Mouse (Mus musculus) brain, adult 2 months (tissue): ENCODE data around the gene Akap8.

Experiments used
- DNase-seq: peaks from one replicate; pipeline ENCODE4 v3.0.0; 2011; ENCODE audit warnings: low read depth, low spot score

Gene Akap8

GRCm38 (mm10) chr17:32320597-32321389 is at the start of gene Akap8:
Gene Akap8, minus strand, starts transcription at chr17:32321238.
- peak; percentile 100 for DNase-seq

DNA sequence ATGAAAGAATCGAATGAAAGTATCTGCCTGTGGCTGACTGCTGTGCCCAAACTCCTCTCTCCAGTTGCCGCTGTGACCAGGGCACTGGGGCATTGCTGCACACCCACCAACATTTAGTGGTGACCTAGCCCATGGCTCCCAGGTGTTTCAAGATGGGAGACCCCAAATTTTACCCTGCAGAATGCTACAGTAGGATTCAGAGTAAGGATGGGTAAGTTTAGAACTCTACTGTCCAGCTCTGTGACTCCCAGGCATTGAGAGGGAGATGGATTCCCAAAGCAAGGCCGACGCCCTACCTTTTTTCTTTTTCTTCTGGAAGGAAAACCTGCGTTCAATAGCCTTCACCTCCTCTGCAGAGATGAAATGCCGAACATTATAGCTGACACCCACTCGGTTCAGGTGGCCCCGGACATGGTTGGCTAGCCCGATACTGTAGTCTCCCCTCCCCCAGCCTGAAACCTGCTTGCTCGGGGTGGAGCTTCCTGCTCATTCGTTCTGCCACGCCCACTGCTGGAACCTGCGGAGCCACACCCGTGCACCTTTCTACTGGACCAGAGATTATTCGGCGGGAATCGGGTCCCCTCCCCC is 48.0 kb upstream of the Akap8 start:
- DNase-seq = no peak

GRCm38 (mm10) chr17:32367706-32368105 is 46.7 kb upstream of the Akap8 start:
- no peak for DNase-seq

GRCm38 (mm10) chr17:32365296-32365695 is 44.3 kb upstream of the Akap8 start:
- no peak for DNase-seq

DNA sequence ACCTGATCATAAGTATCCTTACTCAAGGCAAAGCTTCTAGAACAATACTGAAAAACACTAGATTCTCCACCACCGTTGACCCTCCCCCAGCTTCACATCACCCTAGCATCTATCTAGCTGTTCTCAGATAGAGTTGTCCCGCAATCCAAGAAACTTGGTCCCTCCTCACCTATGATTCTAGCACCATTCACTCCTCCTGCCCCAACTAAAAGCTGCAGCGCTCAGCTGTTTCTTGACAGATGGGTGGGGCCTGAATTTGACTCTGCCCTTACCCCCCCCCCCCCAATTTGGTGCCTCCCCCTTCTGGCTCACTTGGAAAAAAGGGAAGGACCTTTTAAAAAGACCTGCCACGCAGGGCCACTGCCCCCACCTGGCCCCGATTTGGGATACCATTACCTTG is 43.8 kb upstream of the Akap8 start:
- no peak for DNase-seq

DNA sequence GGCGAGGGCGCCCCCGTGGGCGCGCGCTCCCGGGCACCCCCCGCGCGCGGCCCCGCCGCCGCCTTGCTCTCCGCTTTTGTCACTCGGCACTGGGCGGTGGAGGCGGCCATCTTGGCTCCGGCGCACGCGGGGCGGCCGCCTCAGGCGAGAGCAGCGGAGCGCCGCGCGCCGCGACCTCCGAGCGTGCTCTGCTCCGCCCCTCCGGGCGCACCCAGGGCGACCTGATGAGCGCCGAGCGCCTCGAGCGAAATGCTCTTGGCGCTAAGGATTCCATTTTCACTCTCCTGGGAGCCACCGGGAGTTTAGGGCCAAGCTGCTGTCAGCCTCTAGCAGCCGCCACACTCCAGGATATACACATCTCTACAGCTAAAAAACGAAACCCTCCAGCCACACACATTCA is 43.3 kb upstream of the Akap8 start:
- peak; percentile 96 for DNase-seq

GRCm38 (mm10) chr17:32363821-32364301 is 42.8 kb upstream of the Akap8 start:
- DNase-seq = no peak

DNA sequence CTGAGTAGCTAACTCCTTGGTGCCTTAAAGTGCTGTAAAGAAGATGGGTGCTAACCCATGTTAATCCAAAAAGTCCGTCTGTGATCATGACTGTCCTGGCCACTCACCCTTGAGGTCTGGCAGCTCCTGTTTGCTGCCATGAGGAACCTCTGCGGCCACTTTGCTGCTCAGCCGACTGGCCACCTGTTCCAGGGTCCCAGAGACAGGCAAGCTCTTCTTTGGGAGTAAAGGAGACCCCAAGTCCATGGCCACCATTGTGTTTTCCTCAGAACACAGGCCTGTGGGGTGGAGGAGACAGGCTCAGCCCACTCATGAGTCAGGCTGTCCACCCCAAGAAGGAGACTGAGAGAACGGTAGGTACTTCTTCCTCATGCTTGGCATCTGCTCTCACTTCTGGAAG is 41.6 kb upstream of the Akap8 start:
- no peak for DNase-seq

GRCm38 (mm10) chr17:32359928-32360327 is 38.9 kb upstream of the Akap8 start:
- no peak for DNase-seq

DNA sequence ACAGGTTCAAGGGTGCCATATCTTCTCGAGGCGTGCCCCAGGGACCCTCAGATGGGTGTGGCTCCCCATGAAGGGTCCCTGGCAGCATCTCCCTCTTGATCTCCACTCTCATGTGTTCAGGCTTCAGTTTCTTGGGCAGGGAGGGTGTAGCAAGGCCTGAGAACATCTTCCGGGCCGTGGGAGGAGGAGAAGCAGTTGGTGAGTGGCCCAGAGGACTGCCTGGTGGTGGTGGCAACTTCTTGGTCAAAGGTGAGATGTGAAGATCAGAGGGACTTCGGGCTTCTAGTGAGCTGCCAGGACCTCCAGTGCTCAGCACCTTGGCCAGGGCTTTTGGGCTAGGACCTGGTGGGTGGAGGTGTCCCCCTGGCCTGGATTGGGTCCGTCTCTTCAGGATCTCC is 37.9 kb upstream of the Akap8 start:
- DNase-seq = no peak

DNA sequence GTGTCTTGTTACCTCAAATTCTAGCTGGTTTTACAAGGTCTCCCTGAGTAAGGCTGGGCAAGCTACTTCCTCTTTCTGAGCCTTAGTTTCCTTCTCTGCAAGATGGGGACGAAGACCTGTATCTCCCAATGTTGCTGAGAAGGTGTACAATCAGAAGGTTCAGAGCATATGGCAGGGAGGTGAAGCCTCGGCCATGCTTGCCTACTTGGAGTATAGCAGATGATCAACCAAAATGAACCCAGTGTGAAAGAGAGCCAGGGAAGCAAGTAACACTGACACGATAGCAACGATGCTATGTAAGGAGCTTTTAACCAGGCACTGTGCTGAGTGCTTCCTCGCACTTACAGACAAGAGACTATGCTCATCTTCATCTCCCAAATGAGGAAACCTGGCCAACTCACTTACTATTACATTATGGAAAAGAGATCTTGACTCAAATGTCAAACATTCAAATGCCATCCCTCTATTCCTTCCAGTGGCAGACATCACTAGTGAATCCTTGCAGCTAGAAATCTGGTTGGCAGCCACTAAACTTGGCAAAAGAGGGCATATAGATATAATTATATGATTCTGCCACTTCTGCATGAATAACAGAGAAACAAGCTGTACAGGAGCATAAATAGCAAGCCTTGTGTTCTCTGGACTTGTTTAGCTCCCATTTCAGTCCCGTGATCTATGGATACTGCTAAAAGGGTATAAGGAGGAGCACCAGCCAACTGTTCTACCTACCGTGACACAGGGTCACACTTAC is 37.3 kb upstream of the Akap8 start:
- DNase-seq = peak; percentile 56

DNA sequence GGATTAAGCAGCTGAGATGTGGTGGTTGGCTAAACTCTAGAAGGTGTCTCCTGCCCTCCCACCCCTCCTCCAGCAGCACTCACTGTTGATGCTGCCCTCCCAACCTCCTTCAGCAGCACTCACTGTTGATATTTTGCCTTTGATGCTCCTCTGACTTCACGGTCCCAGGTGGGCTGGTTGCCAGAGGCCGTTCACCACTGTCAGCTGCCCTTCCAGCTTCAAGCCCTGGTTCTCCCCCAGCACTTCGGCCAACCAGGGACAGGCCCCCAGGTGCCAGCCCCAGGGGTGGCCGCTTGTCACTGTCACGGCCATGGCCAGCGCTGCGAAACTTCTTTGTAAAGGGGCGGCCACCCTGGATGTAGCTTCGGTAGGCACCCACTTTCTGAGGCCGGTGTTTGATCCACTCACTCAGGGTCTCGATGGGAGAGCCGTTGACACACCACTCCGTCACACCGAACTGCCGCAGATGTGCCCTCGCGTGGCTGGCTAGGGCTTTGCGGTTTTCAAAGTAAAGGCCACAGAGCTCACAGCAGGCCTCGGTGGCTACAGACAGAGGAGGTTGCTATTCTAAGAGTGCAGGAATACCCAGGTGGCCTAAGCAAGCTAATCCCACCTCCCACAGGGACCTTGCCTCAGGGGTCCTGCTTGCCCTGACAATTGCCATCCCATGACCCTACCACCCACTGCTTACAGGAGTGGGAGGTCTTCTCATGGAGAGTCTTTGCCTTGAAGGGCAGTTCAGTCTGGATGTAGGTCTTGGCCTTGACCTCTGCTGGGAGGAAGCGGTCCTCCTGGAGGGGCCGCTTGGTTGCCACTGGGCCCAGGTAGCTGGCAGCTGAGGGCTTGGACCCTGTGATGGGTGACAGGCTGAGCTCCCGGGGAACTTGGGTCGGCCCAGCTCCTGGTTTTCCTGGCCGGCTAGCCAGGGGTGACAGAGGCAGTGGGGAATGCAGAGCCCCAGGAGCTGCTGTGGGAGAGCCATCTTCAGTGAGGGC is 36.0 kb upstream of the Akap8 start:
- no peak for DNase-seq

GRCm38 (mm10) chr17:32356281-32356680 is 35.2 kb upstream of the Akap8 start:
- DNase-seq = no peak

- DNase-seq = no peak
These were observed 34.0 kb upstream of the Akap8 start for GRCm38 (mm10) chr17:32355031-32355430.

DNA sequence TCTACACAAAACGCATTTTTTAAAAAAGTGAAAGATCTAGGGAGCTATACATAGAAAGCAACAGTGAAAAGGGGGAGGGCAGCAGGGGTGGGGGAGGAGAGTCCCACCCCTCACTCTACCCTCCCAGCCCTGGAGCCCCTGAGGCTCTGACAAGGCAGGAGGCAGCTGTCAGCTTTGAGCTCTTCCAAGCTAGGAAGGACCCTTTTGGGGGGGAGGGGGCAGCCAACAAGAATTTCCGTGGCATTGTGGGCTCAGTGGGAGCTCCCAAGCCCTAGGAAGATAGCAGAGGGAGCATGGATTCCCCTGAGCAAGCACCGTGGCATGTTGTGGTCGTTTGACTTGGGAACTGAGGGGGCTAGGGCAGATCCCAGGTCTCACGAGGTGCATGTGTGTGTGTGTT is 33.2 kb upstream of the Akap8 start:
- no peak for DNase-seq

- DNase-seq = peak; percentile 92
These were observed 32.7 kb upstream of the Akap8 start for GRCm38 (mm10) chr17:32353696-32354095.

GRCm38 (mm10) chr17:32351726-32352125 is 30.7 kb upstream of the Akap8 start:
- no peak for DNase-seq

DNA sequence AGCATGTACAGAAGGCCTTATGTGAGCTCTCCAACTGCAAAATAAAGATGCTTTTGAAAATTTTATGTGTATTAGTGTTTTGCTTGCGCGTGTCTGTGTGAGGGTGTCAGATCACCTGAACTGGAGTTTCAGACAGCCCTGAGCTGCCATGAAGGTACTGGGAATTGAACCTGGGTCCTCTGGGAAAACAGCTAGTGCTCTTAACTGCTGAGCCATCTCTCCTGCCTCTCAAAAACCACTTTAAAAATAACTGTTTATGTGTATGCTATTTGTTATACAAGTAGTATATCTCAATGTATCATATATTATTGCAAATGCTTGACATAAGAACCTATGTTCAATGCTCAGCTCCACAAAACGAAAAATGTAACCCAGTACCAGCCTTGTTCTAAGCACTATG is 30.2 kb upstream of the Akap8 start:
- no peak for DNase-seq

DNA sequence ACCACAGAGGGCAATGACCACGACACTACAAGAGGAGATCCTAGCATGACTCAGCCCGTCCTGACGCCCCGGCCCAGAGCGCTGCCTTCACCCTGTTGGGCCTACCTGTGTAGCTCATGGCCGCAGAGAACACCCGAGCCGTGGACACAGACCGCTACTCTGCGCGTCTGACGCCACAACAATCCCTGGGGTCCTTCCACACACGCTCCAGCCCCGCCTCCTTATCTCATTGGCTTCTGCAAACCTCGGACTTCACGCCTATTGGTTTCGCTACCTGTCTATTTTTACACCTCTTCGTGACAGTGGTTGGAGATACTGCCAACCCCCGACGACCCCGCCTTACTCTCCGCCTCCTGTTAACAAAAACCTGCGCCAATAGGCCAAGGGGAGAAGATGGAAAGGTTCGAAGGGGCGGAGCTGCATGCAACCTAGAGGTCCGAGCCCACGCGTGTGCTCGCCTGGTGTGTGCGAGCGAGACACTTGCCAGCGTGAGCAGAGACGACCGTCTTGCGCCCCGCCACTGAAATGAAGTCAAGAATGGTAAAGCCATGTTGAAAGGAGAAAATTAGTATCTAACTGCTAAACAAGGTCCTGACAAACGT is 29.4 kb upstream of the Akap8 start, which contains the start of gene Akap8l:
TSS of gene Akap8l (minus strand) at position 226 of the 602 bp plus-strand sequence.
- peak; percentile 100 for DNase-seq

GRCm38 (mm10) chr17:32349851-32350381 is 28.9 kb upstream of the Akap8 start:
- DNase-seq = peak; percentile 62
